Mouse (Mus musculus): ENCODE data around the gene Pdcd2. TPM values are rescaled to one million over a fixed set of nuclear protein-coding genes. Genes with fewer than 3 reads are reported as not detected.

Gene Pdcd2
- polyA plus RNA-seq, 1 experiment from 2014 or later, result 48.6 TPM

GRCm38 (mm10) chr17:15472671-15473070 is 54.4 kb downstream of the Pdcd2 start:
- Histone ChIP-seq H3K9ac (ENCODE audit: low read length) (no peak overlapping the region), H3K27me3 (replicated peaks; ENCODE audit: control insufficient read depth, insufficient read depth, low read length) (no peaks in the 10 kb centered on the region), H3K9me3 (ENCODE audit: control insufficient read depth, low read length) (no peaks in the 10 kb centered on the region), H3K36me3 (ENCODE audit: control insufficient read depth, insufficient read depth, low read length) (peaks cover 83% of the 10 kb centered on the region), H3K27ac (ENCODE audit: low read depth) (no peak overlapping the region), H3K4me3 (ENCODE audit: low read depth, low read length) (no peak overlapping the region), H3K4me2 (ENCODE audit: low read length) (no peak overlapping the region), H3K4me1 (replicated peaks; ENCODE audit: control insufficient read depth, insufficient read depth, low read length) (no peaks in the 10 kb centered on the region)
- ATAC-seq (replicated peaks; ENCODE audit: low FRiP score, low TSS enrichment, low read depth) (no peak), DNase-seq (ENCODE audit: low spot score) (no peak)
- WGBS, result 93% methylated on average over 4 of the region's 4 CpGs

Other genes with a start within 250 kb of the Pdcd2 start
- gene Dll1, start 150.4 kb downstream of the Pdcd2 start, polyA plus RNA-seq (2014; fragmentation: Nextera tagmentation; extraction: Ambion mirVana), result 20.0 and 24.1 TPM in 2 replicates
- 29.6 and 31.1 TPM in 2 replicates for gene Fam120b, start 131.1 kb downstream of the Pdcd2 start, polyA plus RNA-seq (2014; fragmentation: Nextera tagmentation; extraction: Ambion mirVana)
- gene Psmb1, start 27.6 kb downstream of the Pdcd2 start, polyA plus RNA-seq (2014; fragmentation: Nextera tagmentation; extraction: Ambion mirVana), result 265 and 270 TPM in 2 replicates
- gene Tbp, start 27.4 kb downstream of the Pdcd2 start, polyA plus RNA-seq (2014; fragmentation: Nextera tagmentation; extraction: Ambion mirVana), result 52.4 and 56.8 TPM in 2 replicates
- gene Prdm9, start 37.1 kb upstream of the Pdcd2 start, polyA plus RNA-seq (2014; fragmentation: Nextera tagmentation; extraction: Ambion mirVana), result 0.38 and 1.1 TPM in 2 replicates
- gene Chd1, start 177.7 kb upstream of the Pdcd2 start, polyA plus RNA-seq (2014; fragmentation: Nextera tagmentation; extraction: Ambion mirVana), result 32.2 and 34.0 TPM in 2 replicates